In the genomic region with DNA sequence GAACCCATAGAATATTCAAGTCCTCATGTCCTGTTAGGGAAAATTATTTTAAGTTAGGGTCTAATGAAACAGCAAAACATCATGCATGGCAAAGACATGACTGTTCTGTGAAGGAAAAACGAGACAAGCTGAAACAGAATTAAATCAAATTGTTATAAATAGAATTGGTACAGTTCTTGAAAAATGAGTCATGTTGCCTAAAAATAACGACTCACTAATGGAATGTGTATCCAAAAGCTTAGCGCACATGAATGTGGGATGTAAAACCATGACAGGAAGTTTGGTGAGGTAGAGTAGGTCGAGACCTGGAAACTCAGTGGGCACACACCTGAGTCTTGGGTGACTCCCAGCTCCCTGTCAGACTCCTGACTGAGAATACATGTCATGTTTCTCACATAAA, we compare ENCODE assay signal across 30 mouse cellular contexts. TPM values are rescaled to one million over a fixed set of nuclear protein-coding genes. Genes with fewer than 3 reads are reported as not detected.
DNase-seq lines count a peak whose midpoint lies in the region; ATAC-seq and TF ChIP-seq lines count a peak whose summit lies in the region.
"Had no signal": no experiment of that assay in that cellular context is flagged by ENCODE, and none has a peak within 500 bp of the region (broad histone marks: within the 10 kb centered on the region; RNA-seq: fewer than 3 reads in every experiment).

No protein-coding gene starts in this region.

- H3K4me3 ChIP-seq in heart, embryonic 10.5 days, result no peak overlapping the region
- no peak overlapping the region for H3K4me3 ChIP-seq in heart, embryonic 15.5 days
- H3K4me3 ChIP-seq: embryonic facial prominence, embryonic 12.5 days; embryonic facial prominence, embryonic 15.5 days; forebrain, embryonic 10.5 days; forebrain, embryonic 13.5 days; gastrocnemius, adult 2 months; hindbrain, embryonic 10.5 days had no signal

- no peaks in the 10 kb centered on the region for H3K9me3 ChIP-seq in heart, embryonic 10.5 days
- no peaks in the 10 kb centered on the region for H3K9me3 ChIP-seq in heart, embryonic 15.5 days (replicated peaks)
- H3K9me3 ChIP-seq: embryonic facial prominence, embryonic 12.5 days; embryonic facial prominence, embryonic 15.5 days; forebrain, embryonic 10.5 days; forebrain, embryonic 13.5 days; hindbrain, embryonic 10.5 days had no signal

- no peak overlapping the region for H3K4me2 ChIP-seq in heart, embryonic 15.5 days
- H3K4me2 ChIP-seq: embryonic facial prominence, embryonic 12.5 days; embryonic facial prominence, embryonic 15.5 days; forebrain, embryonic 13.5 days; hindbrain, embryonic 14.5 days had no signal

- peak; percentile 6 for DNase-seq in heart, adult 11 months
- DNase-seq in heart, embryonic 10.5 days (ENCODE audit: low spot score), result no peak
- DNase-seq in heart, adult 18-20 months, result no peak
- DNase-seq in 3T3-L1 (ENCODE audit: low read depth, low spot score), result peak; percentile 74
- DNase-seq in Patski (ENCODE audit: low read depth, low spot score), result no peak
- DNase-seq: adrenal gland, postnatal 10 days; adrenal gland, postnatal 36 days; B cell, adult 2 months; cerebellum, adult 18-20 months; cerebellum, adult 9-10 months; cerebellum, postnatal 25 days; gastrocnemius, adult 2 months; gastrocnemius, postnatal 14 days; heart, postnatal 14 days; kidney, adult 18-20 months; kidney, adult 9 months had no signal

- POLR2A ChIA-PET in Patski (lab: Charles Lee), result interaction anchor here (0.6 kb wide), 1 partner anchor 8 kb away, joined by 3 read pairs; no protein-coding TSS in a partner anchor

- no peaks in the 10 kb centered on the region for H3K36me3 ChIP-seq in heart, embryonic 10.5 days
- no peaks in the 10 kb centered on the region for H3K36me3 ChIP-seq in heart, embryonic 15.5 days
- H3K36me3 ChIP-seq: embryonic facial prominence, embryonic 12.5 days; embryonic facial prominence, embryonic 15.5 days; forebrain, embryonic 10.5 days; G1E; hindbrain, embryonic 10.5 days had no signal

- in situ Hi-C loops in Patski (cut with MboI; ENCODE audit: low pct_unique_long_range_greater_than_20kb), result no loop called here

- H3K9ac ChIP-seq in heart, embryonic 15.5 days, result no peak overlapping the region
- H3K9ac ChIP-seq: embryonic facial prominence, embryonic 12.5 days; embryonic facial prominence, embryonic 15.5 days; forebrain, embryonic 13.5 days; hindbrain, embryonic 14.5 days had no signal

- peaks cover 20% of the 10 kb centered on the region for H3K4me1 ChIP-seq in heart, embryonic 10.5 days
- peaks cover 20% of the 10 kb centered on the region for H3K4me1 ChIP-seq in heart, embryonic 15.5 days (replicated peaks)

- no peak for ATAC-seq in heart, embryonic 15.5 days (replicated peaks; ENCODE audit: insufficient number of reproducible peaks, insufficient read depth, low FRiP score, low read depth)
- peak; percentile 33 for ATAC-seq in Patski
- no peak for ATAC-seq in frontal cortex, adult (ENCODE audit: low TSS enrichment)
- ATAC-seq in erythroblast, adult 5-6 weeks (replicated peaks; ENCODE audit: low FRiP score, poor library complexity, severe bottlenecking), result no peak
- ATAC-seq: forebrain, embryonic 13.5 days; forebrain, embryonic 16.5 days; hindbrain, postnatal 0 days; inflammation-experienced regulatory T-cells, adult 6 months; intestine, embryonic 16.5 days had no signal

- CTCF ChIA-PET in Patski (lab: Charles Lee), result no interaction called here

- TF ChIP-seq CTCF in Patski (IDR thresholded peaks at IDR 0.05), result no peak

- 75% methylated on average over 4 of the region's 4 CpGs for WGBS in heart, embryonic 10.5 days
- WGBS in heart, embryonic 15.5 days, result 40% methylated on average over 4 of the region's 4 CpGs

- H3K27me3 ChIP-seq in heart, embryonic 10.5 days (ENCODE audit: insufficient read depth, poor library complexity, severe bottlenecking), result no peaks in the 10 kb centered on the region
- H3K27me3 ChIP-seq in heart, embryonic 15.5 days, result no peaks in the 10 kb centered on the region
- no peaks in the 10 kb centered on the region for H3K27me3 ChIP-seq in Patski
- H3K27me3 ChIP-seq: embryonic facial prominence, embryonic 12.5 days; embryonic facial prominence, embryonic 15.5 days had no signal

- no peak overlapping the region for H3K27ac ChIP-seq in heart, embryonic 10.5 days
- 0 out of 2 replicates have a peak overlapping the region, but pooled peaks have one; percentile 20 for H3K27ac ChIP-seq in heart, embryonic 15.5 days
- H3K27ac ChIP-seq: embryonic facial prominence, embryonic 12.5 days; embryonic facial prominence, embryonic 15.5 days; forebrain, embryonic 10.5 days; forebrain, embryonic 13.5 days; gastrocnemius, adult 2 months; hindbrain, embryonic 10.5 days; hindbrain, embryonic 14.5 days; hindbrain, postnatal 0 days had no signal

RNA-seq across cellular contexts. Expression of a gene that starts 4.9 kb away (rescaled TPM):
- 15.5 and 17.3 TPM in 2 replicates for polyA plus RNA-seq in heart, embryonic 10.5 days (2016; fragmentation: Nextera tagmentation; extraction: Ambion mirVana)
- polyA plus RNA-seq in heart, embryonic 15.5 days (2015; fragmentation: Nextera tagmentation; extraction: Ambion mirVana), result 18.4 and 25.5 TPM in 2 replicates
- total RNA-seq in heart, adult 18-20 months (2021), result 10 to 100 TPM; 17.5 to 18.5 TPM
- 38.7 TPM for polyA plus RNA-seq in Patski (2021)
- 4.8 and 16.3 TPM in 2 replicates for total RNA-seq in erythroblast, adult 5-6 weeks (2015; ENCODE audit: low replicate concordance)
- 4.3 and 6.3 TPM in 2 replicates for total RNA-seq in erythroblast, adult 5-6 weeks (2017; ENCODE audit: low replicate concordance)
- polyA plus RNA-seq: G1E had no signal

Comparison
In these comparisons a context has a peak if more than half of its experiments do, and no peak if none do; other contexts are left out.
1. DNase-seq: peak in heart, adult 11 months (single experiment) and 3T3-L1 (single experiment); none in heart, embryonic 10.5 days (single experiment), heart, adult 18-20 months (0 of 2) and Patski (single experiment).